Mouse (Mus musculus): ENCODE measurements around the gene Coasy.

The Coasy gene

GRCm38 (mm10) chr11:101062971-101063675, 19.2 kb upstream of the Coasy start:
- no peak for DNase-seq (ENCODE audit: inconsistent ontology term)

- DNase-seq (ENCODE audit: inconsistent ontology term), result peak; percentile 67
Observed at GRCm38 (mm10) chr11:101063676-101064327, 18.6 kb upstream of the Coasy start.

GRCm38 (mm10) chr11:101064462-101064861, 17.9 kb upstream of the Coasy start:
- DNase-seq (ENCODE audit: inconsistent ontology term), result no peak

- DNase-seq (ENCODE audit: inconsistent ontology term), result no peak
Observed at GRCm38 (mm10) chr11:101065002-101065401, 17.4 kb upstream of the Coasy start.

DNA sequence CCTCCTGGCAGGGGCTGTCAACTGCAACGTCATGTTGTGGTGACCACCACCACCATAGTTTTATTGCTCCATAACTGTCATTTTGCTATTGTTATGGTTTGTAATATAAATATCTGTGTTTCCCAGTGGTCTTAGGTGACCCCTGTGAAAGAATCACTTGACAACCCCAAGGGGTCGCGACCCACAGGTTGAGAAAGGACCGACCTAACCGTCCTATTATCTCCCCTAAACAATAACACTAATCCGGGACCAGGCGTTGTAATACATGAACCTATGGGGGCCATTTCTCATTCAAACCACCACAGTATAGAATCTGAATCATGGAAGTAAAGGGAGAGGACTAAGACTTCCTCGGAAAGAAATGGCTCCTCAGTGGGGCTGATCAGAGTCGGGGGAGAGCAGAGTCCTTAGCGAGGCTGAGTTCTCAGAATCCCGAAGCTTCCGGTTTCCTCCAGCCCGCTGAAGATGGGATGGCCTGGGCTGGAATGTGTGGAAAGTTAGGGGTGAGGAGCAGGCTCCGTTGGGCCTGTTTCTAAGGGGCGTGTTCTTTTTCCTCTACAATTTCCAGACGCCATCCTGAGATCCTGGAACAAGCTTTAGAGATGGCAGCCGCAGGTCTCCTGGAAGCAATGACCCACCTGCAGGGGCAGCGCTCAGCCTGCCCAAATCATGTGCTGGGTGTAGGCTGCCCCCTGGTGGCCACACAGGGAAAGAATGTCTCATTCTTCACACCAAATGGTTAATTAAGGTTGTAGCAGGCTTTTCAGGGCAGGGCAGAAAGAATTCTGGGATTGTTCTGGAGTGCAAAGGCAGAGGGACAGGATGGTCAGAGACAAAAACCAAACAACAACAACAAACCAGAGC, 15.6 kb upstream of the Coasy start:
- DNase-seq (ENCODE audit: inconsistent ontology term), result peak; percentile 83

GRCm38 (mm10) chr11:101069391-101070188, 12.8 kb upstream of the Coasy start, which contains the start of gene Naglu:
TSS of gene Naglu (plus strand) at chr11:101070012.
- peak; percentile 97 for DNase-seq (ENCODE audit: inconsistent ontology term)

DNA sequence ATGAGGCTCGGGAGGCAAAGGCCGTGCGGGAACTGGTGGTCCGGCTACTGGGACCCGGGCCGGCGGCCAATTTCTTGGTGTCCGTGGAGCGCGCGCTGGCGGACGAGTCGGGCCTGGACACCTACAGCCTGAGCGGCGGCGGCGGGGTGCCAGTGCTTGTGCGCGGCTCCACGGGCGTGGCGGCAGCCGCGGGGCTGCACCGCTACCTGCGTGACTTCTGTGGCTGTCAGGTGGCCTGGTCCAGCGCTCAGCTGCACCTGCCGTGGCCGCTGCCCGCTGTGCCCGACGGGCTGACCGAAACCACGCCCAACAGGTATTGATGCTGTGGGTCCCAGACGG, 12.2 kb upstream of the Coasy start:
- no peak for DNase-seq (ENCODE audit: inconsistent ontology term)

GRCm38 (mm10) chr11:101070987-101071386, 11.4 kb upstream of the Coasy start:
- no peak for DNase-seq (ENCODE audit: inconsistent ontology term)

- no peak for DNase-seq (ENCODE audit: inconsistent ontology term)
Observed at GRCm38 (mm10) chr11:101071810-101072428, 10.4 kb upstream of the Coasy start.

- no peak for DNase-seq (ENCODE audit: inconsistent ontology term)
Observed at GRCm38 (mm10) chr11:101078121-101078520, 4.2 kb upstream of the Coasy start, which contains the start of gene Hsd17b1. TSS of gene Hsd17b1 (plus strand) at chr11:101078411.

- DNase-seq (ENCODE audit: inconsistent ontology term), result no peak
Observed at GRCm38 (mm10) chr11:101079746-101080145, 2.6 kb upstream of the Coasy start.

DNA sequence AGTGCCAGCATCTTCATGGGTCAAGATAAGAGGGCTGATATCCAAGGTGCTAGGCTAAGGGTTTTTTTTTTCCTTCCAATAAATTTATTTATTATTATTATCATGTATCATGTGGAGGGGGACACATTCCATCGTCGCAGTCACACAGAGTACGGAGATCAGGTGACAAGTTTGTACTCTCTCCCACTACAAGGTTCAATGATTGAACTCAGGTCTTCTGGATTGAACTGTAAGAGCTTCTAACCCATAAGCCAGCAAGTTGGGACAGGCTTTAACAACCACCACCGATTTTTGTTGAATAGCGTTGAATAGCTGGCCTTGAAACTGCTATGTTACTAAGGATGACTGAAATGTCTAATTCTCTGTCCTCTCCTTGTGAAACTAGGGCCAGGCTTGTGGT, 1.9 kb upstream of the Coasy start:
- no peak for DNase-seq (ENCODE audit: inconsistent ontology term)

- no peak for DNase-seq (ENCODE audit: inconsistent ontology term)
Observed at GRCm38 (mm10) chr11:101081659-101082058, 706 bp upstream of the Coasy start.

DNA sequence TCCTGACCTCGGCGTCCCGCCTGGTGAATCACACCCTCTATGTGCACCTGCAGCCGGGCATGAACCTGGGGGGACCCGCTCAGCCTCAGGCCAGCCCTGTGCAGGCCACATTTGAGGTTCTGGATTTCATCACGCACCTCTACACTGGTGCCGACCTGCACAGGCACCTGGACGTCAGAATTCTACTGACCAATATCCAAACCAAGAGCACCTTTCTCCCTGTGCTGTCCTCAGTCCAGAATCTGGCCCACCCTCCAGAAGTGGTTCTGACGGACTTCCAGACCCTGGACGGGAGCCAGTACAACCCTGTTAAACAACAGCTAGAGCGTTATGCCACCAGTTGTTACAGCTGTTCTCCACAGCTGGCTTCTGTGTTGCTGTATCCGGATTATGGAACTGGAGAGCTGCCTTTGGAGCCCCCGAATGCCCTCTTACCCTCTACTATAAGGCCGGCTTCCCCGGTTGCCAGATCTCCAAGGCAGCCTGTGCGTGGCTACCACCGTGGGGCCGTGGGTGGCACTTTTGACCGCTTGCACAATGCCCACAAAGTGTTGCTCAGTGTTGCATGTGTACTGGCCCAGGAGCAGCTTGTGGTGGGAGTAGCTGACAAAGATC, 825 bp downstream of the Coasy start:
- DNase-seq (ENCODE audit: inconsistent ontology term), result no peak

GRCm38 (mm10) chr11:101084246-101084645, 1.9 kb downstream of the Coasy start:
- no peak for DNase-seq (ENCODE audit: inconsistent ontology term)

DNA sequence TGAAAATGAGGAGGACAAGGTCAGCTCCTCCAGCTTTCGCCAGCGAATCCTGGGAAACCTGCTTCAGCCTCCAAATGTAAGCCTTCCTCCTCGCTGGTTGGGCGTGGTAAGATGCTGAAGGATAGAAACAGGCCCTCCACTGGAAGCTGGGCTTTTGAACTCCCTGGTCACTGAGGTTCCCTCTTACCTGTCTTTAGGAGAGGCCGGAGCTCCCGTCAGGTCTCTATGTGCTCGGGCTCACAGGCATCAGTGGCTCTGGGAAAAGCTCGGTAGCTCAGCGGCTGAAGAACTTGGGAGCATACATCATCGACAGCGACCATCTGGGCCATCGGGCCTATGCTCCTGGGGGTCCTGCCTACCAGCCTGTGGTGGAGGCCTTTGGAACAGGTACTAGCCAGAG, 2.4 kb downstream of the Coasy start:
- DNase-seq (ENCODE audit: inconsistent ontology term), result no peak

- DNase-seq (ENCODE audit: inconsistent ontology term), result no peak
Observed at GRCm38 (mm10) chr11:101085617-101086322, 3.4 kb downstream of the Coasy start.

GRCm38 (mm10) chr11:101086323-101086674, 3.9 kb downstream of the Coasy start:
- DNase-seq (ENCODE audit: inconsistent ontology term), result no peak

DNA sequence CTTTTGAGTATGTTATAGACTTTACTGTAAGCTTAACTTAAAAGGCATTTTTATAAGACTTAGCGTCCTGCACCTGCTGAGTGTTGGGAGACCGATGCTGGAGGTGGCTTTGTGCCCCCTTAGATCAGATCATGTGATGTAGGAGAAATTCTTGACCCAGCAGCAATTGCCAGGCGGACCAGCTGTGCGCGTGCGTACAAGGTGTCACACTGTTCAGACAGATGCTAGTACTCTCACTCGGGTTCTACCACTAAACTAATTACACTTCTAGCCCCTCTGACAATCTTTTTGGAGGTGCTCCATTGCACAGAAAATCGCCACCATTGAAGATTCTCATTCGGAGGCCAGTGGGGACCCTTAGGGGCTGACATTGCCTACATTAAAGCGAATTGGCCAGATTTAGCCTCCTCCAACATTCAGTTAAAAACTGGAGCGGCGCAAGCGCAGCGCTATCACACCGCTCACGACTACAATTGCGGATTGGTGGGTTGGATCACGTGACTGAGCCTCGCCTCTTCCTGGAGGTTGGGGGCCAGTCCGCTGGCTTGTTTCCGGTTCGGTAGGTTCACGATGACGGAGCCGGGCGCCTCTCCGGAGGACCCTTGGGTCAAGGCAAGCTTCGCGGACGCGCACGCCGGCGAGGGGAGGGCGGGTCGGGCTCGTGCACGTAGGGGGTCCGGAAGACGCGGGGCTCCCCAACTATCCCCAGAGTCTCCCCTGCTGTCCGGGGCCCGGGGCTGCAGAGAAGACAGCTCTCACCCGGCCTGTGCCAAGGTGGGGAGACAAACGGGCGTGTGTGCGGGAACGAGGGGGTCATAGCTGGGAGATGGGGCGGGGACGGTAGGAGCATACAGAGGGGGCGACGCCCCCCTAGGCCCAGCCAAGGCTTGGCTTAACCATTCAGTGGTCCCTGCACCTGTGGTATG, 4.7 kb downstream of the Coasy start, which contains the start of gene Mlx:
TSS of gene Mlx (plus strand) at position 522 of the 926 bp plus-strand sequence.
- peak; percentile 87 for DNase-seq (ENCODE audit: inconsistent ontology term)
